In genomic region chr8:107436841-107437421, GRCm38 (mm10) we compare ENCODE assay signal across 8 mouse cellular contexts. TPM values are rescaled to one million over a fixed set of nuclear protein-coding genes. Genes with fewer than 3 reads are reported as not detected.
DNase-seq lines count a peak whose midpoint lies in the region; ATAC-seq lines count a peak whose summit lies in the region.

No protein-coding gene starts in this region.

- H3K36me3 ChIP-seq in heart, embryonic 15.5 days, result no peaks in the 10 kb centered on the region
- H3K36me3 ChIP-seq in limb, embryonic 11.5 days (ENCODE audit: control insufficient read depth, insufficient read depth, low read length), result no peaks in the 10 kb centered on the region
- H3K36me3 ChIP-seq in midbrain, embryonic 14.5 days (ENCODE audit: control insufficient read depth, insufficient read depth, low read length), result no peaks in the 10 kb centered on the region

- peaks cover 14% of the 10 kb centered on the region for H3K4me1 ChIP-seq in heart, embryonic 15.5 days (replicated peaks)
- no peaks in the 10 kb centered on the region for H3K4me1 ChIP-seq in limb, embryonic 11.5 days (ENCODE audit: control insufficient read depth, insufficient read depth, low read length)
- peaks cover 11% of the 10 kb centered on the region; the same call in 1 of the 2 replicates for H3K4me1 ChIP-seq in midbrain, embryonic 14.5 days (ENCODE audit: control insufficient read depth, insufficient read depth, low read length)

- peak overlapping the region; percentile 85 for H3K27ac ChIP-seq in heart, embryonic 15.5 days
- H3K27ac ChIP-seq in limb, embryonic 11.5 days (replicated peaks; ENCODE audit: low read depth, low read length), result peak overlapping the region; percentile 86
- H3K27ac ChIP-seq in midbrain, embryonic 14.5 days (replicated peaks; ENCODE audit: low read depth, low read length), result peak overlapping the region; percentile 89

- H3K9me3 ChIP-seq in heart, embryonic 15.5 days (replicated peaks), result no peaks in the 10 kb centered on the region
- no peaks in the 10 kb centered on the region for H3K9me3 ChIP-seq in limb, embryonic 11.5 days (ENCODE audit: control insufficient read depth, low read length)
- H3K9me3 ChIP-seq in midbrain, embryonic 14.5 days (ENCODE audit: control insufficient read depth, low read length), result no peaks in the 10 kb centered on the region

- peak; percentile 20 for ATAC-seq in heart, embryonic 15.5 days (replicated peaks; ENCODE audit: insufficient number of reproducible peaks, insufficient read depth, low FRiP score, low read depth)
- ATAC-seq in limb, embryonic 11.5 days (ENCODE audit: insufficient number of reproducible peaks, low FRiP score, low TSS enrichment, low read depth), result no peak
- ATAC-seq in midbrain, embryonic 14.5 days (ENCODE audit: low FRiP score, low TSS enrichment), result no peak

- H3K4me2 ChIP-seq in heart, embryonic 15.5 days, result peak overlapping the region; percentile 75
- peak overlapping the region; percentile 76 for H3K4me2 ChIP-seq in limb, embryonic 11.5 days (ENCODE audit: low read depth, severe bottlenecking)
- peak overlapping the region; percentile 85 for H3K4me2 ChIP-seq in midbrain, embryonic 14.5 days (ENCODE audit: low read length)

- WGBS in heart, embryonic 15.5 days, result 4% methylated on average over 16 of the region's 16 CpGs
- WGBS in limb, embryonic 11.5 days, result 15% methylated on average over 16 of the region's 16 CpGs
- WGBS in midbrain, embryonic 14.5 days, result 7% methylated on average over 16 of the region's 16 CpGs

- peak; percentile 27 to 38 for DNase-seq in lung, adult 18-20 months
- no peak for DNase-seq in lung, postnatal 4 days
- DNase-seq in c-Kit-negative CD71-positive TER-119-positive erythroid progenitor cells, embryonic 14.5 days (ENCODE audit: low read depth, low spot score), result peak; percentile 72
- DNase-seq in limb, embryonic 11.5 days (ENCODE audit: low spot score), result peak; percentile 25
- no peak for DNase-seq in midbrain, embryonic 14.5 days
- DNase-seq in layer of hippocampus, postnatal 25 days (ENCODE audit: extremely low spot score in 1 of 2, low spot score in 1 of 2), result no peak
- no peak for DNase-seq in left cerebral cortex, postnatal 25 days (ENCODE audit: low spot score in 2 of 2)

- intact Hi-C loops in left cerebral cortex, postnatal 25 days (cut with DNase I), result no loop called here

- H3K27me3 ChIP-seq in heart, embryonic 15.5 days, result no peaks in the 10 kb centered on the region
- H3K27me3 ChIP-seq in limb, embryonic 11.5 days (ENCODE audit: control insufficient read depth, insufficient read depth, low read length), result no peaks in the 10 kb centered on the region
- no peaks in the 10 kb centered on the region for H3K27me3 ChIP-seq in midbrain, embryonic 14.5 days (ENCODE audit: control insufficient read depth, insufficient read depth, low read length)

- peak overlapping the region; percentile 92 for H3K9ac ChIP-seq in heart, embryonic 15.5 days
- H3K9ac ChIP-seq in limb, embryonic 11.5 days (ENCODE audit: low read length), result peak overlapping the region; percentile 78
- H3K9ac ChIP-seq in midbrain, embryonic 14.5 days (replicated peaks; ENCODE audit: low read length), result peak overlapping the region; percentile 80

- H3K4me3 ChIP-seq in heart, embryonic 15.5 days, result peak overlapping the region; percentile 88
- H3K4me3 ChIP-seq in limb, embryonic 11.5 days (ENCODE audit: low read depth, low read length), result peak overlapping the region; percentile 70
- peak overlapping the region; percentile 76 for H3K4me3 ChIP-seq in midbrain, embryonic 14.5 days (replicated peaks; ENCODE audit: low read depth, low read length)

RNA-seq across cellular contexts. Expression of gene Wwp2, which starts 0.8 kb away (rescaled TPM):
- polyA plus RNA-seq in heart, embryonic 15.5 days (2015; fragmentation: Nextera tagmentation; extraction: Ambion mirVana), result 27.5 and 40.4 TPM in 2 replicates
- polyA plus RNA-seq in limb, embryonic 11.5 days (2014; fragmentation: Nextera tagmentation; extraction: Ambion mirVana), result 165 and 176 TPM in 2 replicates
- 38.3 and 50.5 TPM in 2 replicates for polyA plus RNA-seq in midbrain, embryonic 14.5 days (2014; fragmentation: Nextera tagmentation; extraction: Ambion mirVana)
- total RNA-seq in layer of hippocampus, postnatal 25 days (2021), result 10 to 100 TPM; 36.3 to 37.0 TPM
- 10 to 100 TPM; 32.7 to 42.0 TPM for total RNA-seq in left cerebral cortex, postnatal 25 days (2021)

RNA-seq across cellular contexts. Expression of gene Nob1, which starts 12.1 kb away (rescaled TPM):
- polyA plus RNA-seq in heart, embryonic 15.5 days (2015; fragmentation: Nextera tagmentation; extraction: Ambion mirVana), result 44.4 and 50.2 TPM in 2 replicates
- polyA plus RNA-seq in limb, embryonic 11.5 days (2014; fragmentation: Nextera tagmentation; extraction: Ambion mirVana), result 94.9 and 103 TPM in 2 replicates
- polyA plus RNA-seq in midbrain, embryonic 14.5 days (2014; fragmentation: Nextera tagmentation; extraction: Ambion mirVana), result 52.0 and 60.3 TPM in 2 replicates
- total RNA-seq in layer of hippocampus, postnatal 25 days (2021), result 10 to 100 TPM; 40.4 to 40.7 TPM
- total RNA-seq in left cerebral cortex, postnatal 25 days (2021), result 10 to 100 TPM; 34.2 to 36.8 TPM

RNA-seq across cellular contexts. Expression of gene Nqo1, which starts 33.9 kb away (rescaled TPM):
- polyA plus RNA-seq in heart, embryonic 15.5 days (2015; fragmentation: Nextera tagmentation; extraction: Ambion mirVana), result 10.7 and 28.0 TPM in 2 replicates
- 19.5 and 21.5 TPM in 2 replicates for polyA plus RNA-seq in limb, embryonic 11.5 days (2014; fragmentation: Nextera tagmentation; extraction: Ambion mirVana)
- polyA plus RNA-seq in midbrain, embryonic 14.5 days (2014; fragmentation: Nextera tagmentation; extraction: Ambion mirVana), result 3.2 and 4.6 TPM in 2 replicates
- total RNA-seq in layer of hippocampus, postnatal 25 days (2021), result 1 to 10 TPM; 5.3 to 5.7 TPM
- total RNA-seq in left cerebral cortex, postnatal 25 days (2021), result 1 to 10 TPM; 4.1 to 4.3 TPM

Comparison
In these comparisons a context has a peak if more than half of its experiments do, and no peak if none do; other contexts are left out.
1. DNase-seq: peak in lung, adult 18-20 months (2 of 2), c-Kit-negative CD71-positive TER-119-positive erythroid progenitor cells, embryonic 14.5 days (single experiment) and limb, embryonic 11.5 days (single experiment); none in lung, postnatal 4 days (0 of 2), midbrain, embryonic 14.5 days (single experiment), layer of hippocampus, postnatal 25 days (0 of 2) and left cerebral cortex, postnatal 25 days (0 of 2).
2. Peak in every context shown above with its lines, with median percentiles within 50 percentile points of each other: H3K27ac ChIP-seq, H3K4me2 ChIP-seq, H3K4me3 ChIP-seq and H3K9ac ChIP-seq.